Mouse (Mus musculus) urinary bladder, adult 2 months (tissue): ENCODE measurements around the gene Slc7a7. TPM values are rescaled to one million over a fixed set of nuclear protein-coding genes. Genes with fewer than 3 reads are reported as not detected.

Experiments used
- DNase-seq: peaks from one replicate; pipeline ENCODE4 v3.0.0; 2022; ENCODE audit warnings: low spot score
- polyA plus RNA-seq: library from polyadenylated mRNA; depleted of rRNA; stranded (reverse); fragments of >200 nt; gene quantifications from 2 replicates; pipeline ENCODE4 v1.2.3, GENCODE M21; 2012

Gene Slc7a7
- polyA plus RNA-seq, 1 experiment, result 8.9 TPM

GRCm38 (mm10) chr14:54432837-54433830 lies 15.6 kb upstream of the Slc7a7 start:
- no peak for DNase-seq

DNA sequence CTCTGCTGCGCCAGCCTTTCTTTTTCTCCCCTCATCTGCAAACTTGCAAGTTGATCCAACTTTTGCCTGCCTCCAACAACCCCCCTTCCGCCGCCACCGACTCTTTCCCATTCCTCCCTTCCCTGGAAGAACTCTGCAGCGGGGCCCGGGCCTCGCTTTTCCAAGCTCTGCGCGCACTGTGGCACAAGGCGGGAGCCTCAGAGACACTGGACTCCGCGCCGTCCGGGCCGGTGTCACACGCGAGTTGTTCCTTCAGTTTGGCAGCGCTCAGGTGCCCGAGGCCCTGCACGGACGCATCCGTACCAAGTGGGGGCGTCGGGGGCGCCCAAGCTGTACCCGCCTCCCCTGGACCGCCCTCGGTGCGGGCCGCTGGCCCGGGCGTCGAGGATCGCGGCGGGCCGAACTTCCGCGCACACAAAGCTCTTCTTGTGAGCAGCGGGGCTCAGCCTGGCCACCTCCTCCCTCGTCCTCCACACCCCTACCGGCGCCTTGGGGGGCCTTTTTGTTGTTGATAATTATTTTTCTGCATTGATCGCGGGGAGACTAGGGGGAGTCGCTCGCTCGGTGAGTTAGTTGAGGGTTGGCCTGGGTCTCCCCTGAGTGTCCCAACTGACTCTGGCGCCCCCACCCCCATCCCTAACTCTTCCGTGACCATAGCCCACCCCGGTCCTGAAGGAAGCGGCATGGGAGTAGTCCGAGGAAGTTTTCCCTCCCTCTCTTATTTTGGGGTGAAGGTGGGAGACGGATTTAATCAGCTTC lies 14.7 kb upstream of the Slc7a7 start:
- DNase-seq, result peak; percentile 54

- peak; percentile 52 for DNase-seq
Measured at GRCm38 (mm10) chr14:54431334-54432077, 13.9 kb upstream of the Slc7a7 start, which contains the start of gene Mmp14. TSS of gene Mmp14 (plus strand) at chr14:54431612.

- DNase-seq, result no peak
Measured at GRCm38 (mm10) chr14:54430406-54431145, 13.0 kb upstream of the Slc7a7 start.

- no peak for DNase-seq
Measured at GRCm38 (mm10) chr14:54429332-54430093, 11.9 kb upstream of the Slc7a7 start.

- no peak for DNase-seq
Measured at GRCm38 (mm10) chr14:54428421-54428820, 10.8 kb upstream of the Slc7a7 start.

DNA sequence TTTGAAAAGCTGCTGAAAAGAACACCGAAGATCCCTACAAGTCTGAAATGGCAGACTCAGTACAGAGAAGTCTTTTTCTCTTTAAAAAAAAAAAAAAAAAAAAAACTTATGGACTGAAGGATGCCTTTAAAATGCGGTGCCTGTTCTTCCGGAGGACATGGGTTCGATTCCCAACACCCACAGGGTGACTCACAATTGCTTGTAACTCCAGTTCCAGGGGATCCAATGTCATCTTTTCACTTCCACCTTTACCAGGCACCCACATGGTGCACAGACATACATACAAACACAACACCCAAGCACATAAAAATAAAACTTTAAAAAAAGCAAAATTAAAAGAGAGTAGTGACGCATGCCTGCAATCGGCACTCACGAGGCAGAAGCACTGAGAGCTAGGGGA lies 10.1 kb upstream of the Slc7a7 start:
- DNase-seq, result no peak

- peak; percentile 88 for DNase-seq
Measured at GRCm38 (mm10) chr14:54426689-54427398, 9.3 kb upstream of the Slc7a7 start, which contains the start of gene Mrpl52. TSS of gene Mrpl52 (plus strand) at chr14:54426909.

- DNase-seq, result no peak
Measured at GRCm38 (mm10) chr14:54426003-54426688, 8.6 kb upstream of the Slc7a7 start.

GRCm38 (mm10) chr14:54425540-54425939 lies 8.0 kb upstream of the Slc7a7 start:
- no peak for DNase-seq

DNA sequence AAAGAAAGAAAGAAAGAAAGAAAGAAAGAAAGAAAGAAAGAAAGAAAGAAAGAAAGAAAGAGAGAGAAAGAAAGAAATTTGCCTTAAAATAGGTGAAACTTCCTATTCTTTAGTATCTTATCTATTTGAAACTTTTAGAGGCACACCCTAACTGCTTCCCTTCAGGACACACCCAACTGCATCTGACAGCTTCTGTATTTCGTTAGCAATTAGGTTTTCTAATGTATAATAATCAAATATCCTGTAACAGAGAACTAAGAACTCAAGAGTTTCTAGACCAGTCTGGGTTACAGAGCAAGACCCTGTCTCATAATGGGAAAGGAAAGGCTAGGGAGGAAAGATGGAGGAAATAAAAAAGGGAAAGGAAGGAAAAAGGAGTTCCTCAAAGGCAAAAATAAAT lies 7.1 kb upstream of the Slc7a7 start:
- no peak for DNase-seq

DNA sequence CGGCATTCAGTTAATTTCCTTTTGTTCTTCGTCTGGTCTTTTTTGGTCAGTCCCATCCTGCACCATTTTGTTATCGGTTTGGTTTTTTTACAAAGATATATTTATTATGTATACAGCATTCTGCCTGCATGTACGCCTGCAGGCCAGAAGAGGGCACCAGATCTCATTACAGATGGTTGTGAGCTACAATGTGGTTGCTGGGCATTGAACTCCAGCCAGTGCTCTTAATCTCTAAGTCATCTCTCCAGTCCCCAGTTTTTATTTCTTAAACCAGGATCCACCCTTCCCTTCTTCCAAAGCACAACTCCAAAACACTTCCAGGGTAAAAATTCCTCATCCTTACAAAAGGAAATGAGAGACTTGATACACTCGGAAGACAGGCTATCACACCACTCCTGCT lies 5.8 kb upstream of the Slc7a7 start:
- no peak for DNase-seq

- no peak for DNase-seq
Measured at GRCm38 (mm10) chr14:54421014-54421413, 3.4 kb upstream of the Slc7a7 start.

DNA sequence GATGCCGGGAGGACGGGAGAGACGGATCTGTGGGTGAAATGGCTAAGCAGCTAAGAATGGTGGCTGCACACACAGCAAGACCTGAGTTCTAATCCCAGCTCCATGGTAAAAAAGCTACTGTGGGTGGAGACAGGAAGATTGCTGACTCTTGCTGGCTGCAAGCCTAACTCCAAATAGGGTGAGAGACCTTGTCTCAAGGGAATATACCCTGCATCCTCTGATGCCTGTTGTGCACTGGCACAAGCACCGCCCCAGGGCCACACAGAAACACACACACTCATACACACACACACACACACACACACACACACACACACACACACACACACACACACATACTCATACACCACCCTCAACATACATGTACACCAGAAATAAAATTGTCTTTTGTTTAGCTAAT lies 750 bp downstream of the Slc7a7 start:
- DNase-seq, result no peak

DNA sequence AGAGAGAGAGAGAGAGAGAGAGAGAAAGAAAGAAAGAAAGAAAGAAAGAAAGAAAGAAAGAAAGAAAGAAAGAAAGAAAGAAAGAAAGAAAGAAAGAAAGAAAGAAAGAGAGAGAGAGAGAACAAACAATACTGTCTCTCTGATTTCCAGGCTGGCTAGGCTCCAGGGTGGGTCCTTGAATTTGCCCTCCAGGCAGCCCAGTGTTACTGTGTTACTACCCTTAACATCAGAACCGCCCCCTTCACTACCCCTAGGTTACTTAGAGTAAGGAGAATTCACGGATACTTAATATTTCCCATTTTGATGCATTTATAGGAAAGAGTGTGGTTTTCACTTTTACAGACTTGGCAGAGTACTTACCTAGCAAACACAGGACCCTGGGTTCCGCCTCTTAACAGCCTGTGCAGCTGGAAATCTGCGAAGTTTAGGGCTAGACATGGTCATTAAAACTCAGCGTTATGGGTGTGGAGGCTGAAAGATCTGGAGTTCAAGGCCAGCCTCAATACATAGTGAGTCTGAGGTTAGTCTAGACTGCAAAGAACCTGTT lies 1.3 kb downstream of the Slc7a7 start:
- DNase-seq, result no peak

DNA sequence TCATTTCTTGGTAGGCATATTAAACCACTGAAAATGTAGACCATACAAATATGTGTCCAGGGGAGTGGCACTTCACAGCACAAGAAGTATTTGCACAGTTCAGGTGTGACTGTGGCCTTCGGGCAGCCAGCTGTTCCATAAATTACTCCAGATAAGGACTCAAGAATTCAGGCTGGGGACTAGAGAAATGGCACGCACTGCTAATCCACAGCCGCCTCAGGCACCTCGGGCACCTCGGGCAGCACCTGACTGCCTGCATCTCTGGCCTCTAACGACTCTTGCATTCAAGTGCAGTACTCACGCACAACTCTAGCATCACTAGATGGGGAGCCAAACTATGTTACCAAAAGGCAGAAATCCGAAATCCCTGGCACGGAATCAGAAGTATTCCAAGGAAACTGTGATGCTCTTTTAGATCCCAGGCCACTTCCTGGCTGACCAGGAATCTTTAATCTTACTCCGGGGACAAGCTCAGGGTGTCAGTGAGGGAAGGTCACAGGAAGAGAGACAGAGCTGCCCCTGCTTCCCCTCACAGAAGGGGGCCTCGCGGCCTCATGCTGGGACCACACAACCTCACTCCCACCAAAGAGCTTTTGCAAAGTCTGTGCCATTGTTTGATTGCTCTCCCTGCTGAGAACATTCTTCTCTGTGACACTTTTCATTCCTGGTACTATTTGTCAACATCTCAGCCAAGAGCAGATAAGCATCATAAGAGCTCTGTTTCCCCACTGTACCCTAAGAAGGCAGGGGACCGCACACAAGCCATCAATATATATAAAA lies 2.1 kb downstream of the Slc7a7 start:
- no peak for DNase-seq

DNA sequence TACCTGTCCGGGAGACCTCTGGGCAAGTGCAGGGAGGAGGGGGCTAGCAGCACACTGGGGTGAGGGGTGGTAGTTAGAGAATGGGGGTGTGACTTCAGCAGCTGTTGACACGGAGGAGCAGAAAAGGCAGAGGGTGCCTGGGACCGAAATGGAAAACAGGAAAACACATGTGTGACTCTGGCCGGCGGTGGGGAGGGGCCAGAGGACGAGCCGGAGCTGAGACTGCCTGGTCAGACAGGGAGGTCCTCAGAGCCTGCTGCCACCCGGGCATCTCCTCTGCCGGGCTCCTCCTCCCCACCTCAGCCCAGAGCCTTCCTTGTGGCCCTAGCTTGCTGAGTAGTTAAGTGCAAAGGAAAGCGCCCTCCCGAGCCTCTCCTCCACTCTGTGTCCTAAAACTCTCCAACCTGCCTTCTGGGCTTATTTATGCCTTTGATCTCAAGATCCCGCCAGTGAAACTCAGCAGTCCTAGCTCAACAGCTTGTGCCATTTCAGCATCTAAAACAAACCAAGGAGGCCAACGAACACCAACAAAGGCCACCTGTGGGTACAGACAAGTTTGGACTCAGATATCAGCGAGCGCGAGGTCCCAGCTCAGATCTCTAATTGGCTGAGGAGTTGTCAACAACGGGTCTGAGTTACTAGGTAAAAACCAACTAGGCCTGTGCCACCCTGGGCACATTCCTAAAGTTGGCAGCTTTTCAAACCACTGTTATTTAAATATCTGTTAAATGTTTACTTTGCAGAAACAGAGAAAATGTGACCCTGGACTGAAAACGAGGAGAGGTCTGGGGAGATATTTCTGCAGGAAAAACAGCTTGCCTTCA lies 3.5 kb downstream of the Slc7a7 start:
- no peak for DNase-seq
